Mouse (Mus musculus): Measurements from ENCODE around the gene Wdfy4. TPM values are rescaled to one million over a fixed set of nuclear protein-coding genes. Genes with fewer than 3 reads are reported as not detected.

Wdfy4 gene
- total RNA-seq, 2 experiments from 2014 or later = 1.6 to 4.5 TPM

DNA sequence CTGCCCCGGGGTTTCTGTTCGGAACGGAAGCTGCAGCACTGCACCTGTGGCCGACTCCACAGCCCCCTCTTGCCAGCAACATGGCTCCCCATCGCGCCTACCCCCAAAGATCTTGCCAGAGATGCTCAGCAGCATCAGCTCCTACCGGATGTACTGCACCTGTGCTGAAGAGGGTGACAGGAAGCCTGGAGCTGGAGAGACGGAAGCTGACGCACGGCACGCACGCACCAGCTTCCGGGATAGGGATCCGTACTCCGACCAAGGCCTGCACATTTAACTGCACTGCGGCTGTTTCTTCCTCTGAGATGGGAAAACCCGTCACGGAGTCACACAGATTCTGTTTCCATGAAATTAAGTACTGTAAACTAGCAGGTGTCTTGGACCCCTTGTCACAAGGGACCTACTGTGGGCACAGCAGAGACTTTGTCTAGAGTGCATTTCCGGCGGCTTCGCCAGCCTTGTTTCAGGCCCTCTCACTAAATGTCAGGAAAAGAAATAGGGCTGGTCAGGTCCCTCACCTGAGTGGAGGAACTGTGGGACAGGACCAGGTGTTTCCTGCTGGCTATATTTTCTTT, 4.6 kb upstream of the Wdfy4 start:
- DNase-seq = no peak

DNA sequence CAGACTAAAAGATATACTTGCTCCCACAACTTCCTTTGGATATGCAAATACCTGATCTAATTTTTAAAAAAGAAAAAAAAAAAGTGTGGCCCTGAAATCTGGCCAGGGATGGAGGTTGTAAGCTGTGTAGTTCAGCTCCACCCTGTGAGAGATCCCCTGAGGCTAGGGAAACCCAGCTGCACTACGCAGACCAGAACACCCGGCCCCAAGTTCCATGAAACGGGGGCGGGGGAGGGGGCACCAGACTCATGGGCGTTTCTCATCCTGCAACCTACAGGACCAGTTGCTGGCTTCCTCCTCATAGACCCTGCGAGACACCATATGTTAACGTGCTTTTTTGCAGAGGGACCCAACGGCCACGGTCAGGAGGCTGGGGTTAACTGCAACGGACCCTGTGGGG, 3.9 kb upstream of the Wdfy4 start:
- no peak for DNase-seq

DNA sequence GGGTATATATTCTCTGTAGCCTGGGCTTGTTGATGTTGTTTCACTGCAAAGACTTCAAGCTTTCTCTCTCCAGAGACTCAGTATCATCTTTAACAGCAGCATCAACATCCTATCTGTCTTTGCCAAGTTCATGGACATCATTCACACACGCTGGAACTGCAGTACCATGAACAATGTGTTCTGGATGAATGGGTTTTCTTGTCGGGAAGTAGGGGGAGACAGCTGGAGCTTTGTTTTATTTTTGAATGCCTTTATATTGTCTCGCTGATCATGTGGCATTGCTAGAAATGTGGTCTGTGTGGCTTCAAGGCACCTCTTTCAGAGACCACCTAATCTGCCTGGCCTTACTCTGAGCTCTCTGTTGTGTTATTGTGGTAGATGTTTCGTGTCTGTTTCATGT, 1.9 kb upstream of the Wdfy4 start:
- DNase-seq = no peak

DNA sequence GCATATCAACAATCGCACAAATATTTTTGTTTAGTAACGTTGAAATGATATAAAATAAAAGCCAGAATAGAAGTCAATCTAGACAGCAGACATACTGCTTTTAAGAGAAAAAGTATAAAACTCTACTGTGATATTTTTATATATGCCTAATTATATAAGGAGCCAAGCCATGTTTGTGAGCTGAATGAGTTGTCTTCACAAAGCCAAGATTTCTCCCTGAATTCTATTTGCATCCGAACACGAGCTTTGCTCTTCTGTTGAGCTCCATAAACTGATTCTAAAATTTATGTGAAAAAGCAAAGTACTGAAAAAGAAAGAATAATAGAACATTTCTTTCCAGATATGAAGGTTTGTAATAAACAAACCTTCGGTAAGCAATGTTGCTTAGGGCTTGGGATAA, 5.2 kb downstream of the Wdfy4 start:
- DNase-seq = no peak

DNA sequence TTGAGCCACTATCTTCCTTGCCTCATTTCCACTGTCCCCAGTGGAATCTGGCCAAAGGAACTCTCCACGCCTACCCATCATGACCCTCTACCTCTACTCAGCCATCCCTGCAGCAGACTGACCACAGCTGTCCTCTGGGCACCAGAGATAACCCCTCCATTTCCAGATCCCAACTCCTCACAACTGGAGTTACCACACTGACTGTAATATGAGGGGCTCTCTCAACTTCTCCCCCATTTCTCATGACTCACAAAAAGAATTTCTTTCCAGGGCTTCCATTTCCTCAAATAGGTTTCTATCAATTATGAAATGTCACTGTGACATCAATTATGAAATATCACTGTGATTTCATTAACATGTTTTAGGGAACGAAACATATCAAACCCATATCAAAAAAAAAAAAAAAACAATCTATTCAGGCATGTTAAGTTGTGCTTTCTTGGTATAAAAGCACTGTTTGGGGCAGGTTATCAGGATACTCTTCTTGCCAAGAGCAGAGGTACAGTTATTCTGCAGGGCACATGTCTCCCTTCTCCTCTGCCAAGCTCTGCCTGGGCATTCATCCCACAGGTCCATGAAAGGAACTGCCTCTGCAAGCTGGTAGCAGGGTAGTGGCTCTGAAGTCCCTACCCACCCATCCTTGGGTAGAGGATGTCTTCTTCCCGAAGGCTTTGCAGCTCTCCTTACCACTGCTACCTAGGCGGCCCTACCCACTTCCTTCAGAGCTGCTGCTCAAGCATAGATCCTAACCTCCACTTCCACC, 10.1 kb downstream of the Wdfy4 start:
- no peak for DNase-seq

DNA sequence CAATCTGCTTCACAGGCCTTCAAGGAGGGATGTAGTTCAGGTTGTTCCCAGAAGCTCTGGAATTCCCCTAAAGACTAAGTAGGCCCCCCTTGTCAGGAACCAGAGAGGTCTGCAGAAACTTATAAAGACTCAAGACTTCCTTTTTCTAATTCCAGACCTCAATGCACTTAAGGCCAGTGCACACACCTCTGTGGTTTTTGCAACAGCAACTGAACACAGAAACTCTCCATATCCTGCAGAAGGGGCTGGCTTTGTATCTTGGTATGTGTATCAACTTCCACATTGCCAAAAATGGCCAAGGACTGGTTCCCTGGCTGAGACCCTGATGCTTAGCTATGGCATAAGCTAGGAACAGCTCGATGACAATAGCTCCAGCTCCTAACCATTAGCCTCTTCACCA, 13.4 kb downstream of the Wdfy4 start:
- no peak for DNase-seq

DNA sequence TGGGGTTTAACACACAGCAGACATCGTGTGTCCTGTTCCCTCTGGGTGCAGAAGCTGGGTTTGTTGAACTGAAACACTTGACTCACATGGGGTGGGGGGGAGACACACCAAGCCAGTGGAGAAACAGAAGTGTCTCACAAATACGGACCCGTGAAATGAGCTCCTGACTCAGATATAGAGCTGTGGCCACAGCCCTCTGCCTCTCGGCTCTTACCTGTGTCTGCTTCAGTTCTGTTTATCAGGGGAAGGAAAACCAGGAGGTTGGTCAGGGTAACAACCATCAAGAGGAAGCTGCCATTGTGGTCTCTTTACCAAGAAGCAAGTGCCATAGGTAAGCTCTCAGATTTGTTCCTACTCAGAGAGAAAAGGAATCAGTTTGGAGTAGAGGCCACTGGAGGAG, 16.6 kb downstream of the Wdfy4 start:
- no peak for DNase-seq

DNA sequence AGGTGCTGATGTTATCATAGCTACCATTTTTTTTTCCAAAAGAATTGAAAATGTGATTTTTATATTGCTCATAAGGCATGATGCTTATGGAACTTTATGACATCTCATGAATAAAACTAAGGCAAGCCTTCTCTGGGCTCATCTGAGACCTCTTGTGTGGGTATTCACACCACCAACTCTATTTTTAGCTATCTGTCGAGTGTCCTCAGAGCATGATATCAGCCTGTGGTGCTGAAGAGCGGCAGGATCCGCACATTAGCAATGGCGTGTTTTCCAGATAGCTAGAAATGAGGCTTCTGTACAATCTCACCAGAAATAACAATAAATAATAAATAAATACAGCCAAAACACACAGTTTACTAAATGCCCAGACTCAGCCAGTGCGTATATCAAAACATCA, 23.1 kb downstream of the Wdfy4 start:
- no peak for DNase-seq

DNA sequence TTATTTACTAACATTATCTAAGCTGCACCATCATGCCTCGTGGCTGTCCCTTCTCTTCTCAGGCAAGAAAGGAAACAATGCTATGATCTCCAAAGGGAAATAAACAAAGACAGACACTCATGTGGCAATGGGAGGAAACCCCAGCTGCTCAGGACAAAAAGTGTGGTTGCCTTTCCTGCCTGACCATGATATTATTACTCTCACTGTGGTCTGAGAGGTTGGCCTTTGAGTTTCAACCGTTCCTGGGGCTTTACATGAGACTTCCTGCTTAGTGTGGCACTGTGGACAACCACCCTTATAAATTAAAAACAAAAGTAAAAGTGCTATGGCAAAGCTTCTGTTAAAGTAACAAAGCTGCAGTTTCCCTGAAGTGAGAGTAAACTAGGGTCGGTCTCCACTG, 27.0 kb downstream of the Wdfy4 start:
- no peak for DNase-seq

DNA sequence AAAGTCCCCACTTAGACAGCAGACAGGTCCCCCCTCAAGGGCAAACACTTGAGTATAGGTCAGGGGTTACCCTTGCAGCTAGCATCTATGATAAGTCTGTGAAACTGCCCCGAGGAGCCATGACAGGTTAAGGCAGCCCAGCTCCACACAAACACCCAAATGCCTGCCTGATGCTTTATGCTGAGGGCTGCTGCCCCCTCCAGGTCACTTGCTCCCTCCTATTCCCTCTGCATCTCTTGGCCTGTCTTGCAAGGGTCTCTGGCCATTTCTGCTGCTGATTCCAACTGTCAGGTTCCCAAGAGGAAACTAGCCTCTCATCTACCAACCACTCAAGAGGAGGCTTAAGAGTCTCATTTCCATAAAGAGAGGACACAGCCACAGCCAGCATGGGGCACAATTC, 32.4 kb downstream of the Wdfy4 start:
- DNase-seq = no peak

DNA sequence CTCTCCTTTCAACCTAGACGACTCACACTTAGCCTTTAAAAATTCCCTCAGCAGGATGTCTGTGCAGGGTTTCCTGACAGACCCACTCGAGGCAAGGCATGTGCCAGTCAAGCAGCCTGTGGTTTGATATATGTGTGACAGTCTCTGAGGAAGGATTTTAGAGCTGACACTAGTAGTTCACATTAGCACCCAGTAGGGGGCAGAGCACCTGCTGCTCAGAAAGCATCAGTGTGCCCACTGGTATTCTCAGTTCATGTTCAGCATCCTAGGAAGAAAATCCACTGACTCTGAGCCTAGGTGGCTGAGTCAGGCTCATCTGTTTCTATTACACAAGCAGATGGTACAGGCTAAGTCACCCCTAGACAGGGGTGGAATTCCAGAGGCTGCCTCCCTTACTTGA, 39.0 kb downstream of the Wdfy4 start:
- peak in 1 of 2 experiments; percentile 11 for DNase-seq

DNA sequence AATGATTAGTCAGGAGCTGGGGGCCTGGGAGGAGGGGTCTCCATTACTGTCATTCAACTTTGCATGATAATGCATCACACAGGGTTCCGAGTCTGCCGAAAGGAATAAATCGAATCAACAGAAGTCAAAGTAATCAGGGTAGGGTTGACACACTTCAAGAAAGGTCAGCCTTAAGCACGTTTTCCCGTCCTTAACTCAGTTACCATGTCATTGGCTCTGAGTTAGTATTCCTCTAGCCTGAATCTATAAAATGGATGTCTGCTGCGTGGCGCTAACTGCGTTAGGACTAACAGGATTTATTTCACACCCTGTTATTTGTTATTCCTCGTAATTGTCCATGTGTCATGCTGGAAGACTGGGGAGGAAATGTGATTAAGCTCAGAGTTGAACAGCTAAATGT, 48.5 kb downstream of the Wdfy4 start:
- DNase-seq = no peak

DNA sequence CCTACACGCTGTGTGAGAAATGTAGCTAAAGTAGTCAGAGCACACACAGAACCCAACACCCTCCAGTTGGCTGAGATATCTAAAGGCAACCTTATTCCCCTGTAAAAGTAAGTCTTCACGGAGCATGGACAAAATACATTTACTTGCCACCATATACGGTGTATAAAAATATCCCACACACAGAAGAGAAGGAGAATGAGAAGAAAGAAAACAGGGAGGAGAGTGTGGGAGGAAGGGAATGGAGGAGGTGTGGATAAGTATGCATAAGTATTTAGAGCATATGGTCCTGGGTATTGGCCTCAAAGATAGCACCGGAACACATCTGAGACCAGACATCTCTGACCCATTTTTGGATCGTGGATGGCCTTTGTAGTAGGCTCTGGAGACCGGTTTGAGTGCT, 50.1 kb downstream of the Wdfy4 start:
- no peak for DNase-seq

DNA sequence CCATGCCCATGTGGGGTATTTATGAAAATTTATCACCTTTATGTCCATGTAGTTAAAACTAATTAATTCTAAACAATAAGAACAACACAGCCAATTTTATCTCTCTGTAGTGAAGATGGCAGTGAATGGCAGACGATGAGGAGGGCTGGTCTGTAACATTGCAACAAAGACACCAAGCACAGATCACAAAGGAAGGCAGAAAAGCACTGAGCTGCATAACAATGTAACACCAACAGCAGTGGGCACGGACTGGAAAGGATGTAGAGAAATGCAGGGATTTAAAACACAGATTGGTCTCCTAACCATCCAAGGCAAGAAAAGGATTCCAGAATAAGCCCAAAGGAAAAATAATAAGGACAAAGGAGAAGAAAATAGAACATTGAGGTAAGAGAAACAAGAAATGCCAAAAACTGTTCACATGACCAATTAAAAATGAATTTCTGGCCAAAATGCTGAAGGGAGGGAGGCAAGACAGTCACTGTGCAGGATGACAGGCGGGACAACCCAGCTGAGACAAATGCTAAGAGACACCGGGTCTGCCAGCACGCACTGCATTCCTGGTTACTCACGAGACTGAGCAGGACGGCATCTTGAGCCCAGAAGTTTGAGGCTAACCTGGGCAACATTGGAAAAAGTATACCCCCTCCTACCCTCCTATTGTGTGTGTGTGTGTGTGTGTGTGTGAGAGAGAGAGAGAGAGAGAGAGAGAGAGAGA, 54.1 kb downstream of the Wdfy4 start:
- DNase-seq = no peak

DNA sequence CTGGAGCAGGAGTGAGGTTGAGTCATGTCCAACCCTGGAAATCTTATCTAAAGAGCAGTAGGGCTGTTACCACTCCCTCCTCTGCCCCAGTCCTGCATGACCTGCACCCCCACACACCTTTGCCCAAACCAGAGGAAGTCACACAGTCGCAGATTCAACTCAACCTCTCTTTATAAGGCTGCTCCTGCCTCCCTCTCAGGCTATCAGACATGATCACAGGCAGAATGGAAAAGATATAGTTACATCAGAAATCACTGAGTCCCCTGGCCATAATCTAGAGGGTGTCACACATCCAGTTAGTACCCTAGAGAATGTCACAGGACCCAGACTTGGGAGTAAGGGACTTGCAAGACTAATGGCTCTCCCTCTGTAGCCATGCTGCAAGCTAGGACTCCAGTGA, 68.7 kb downstream of the Wdfy4 start:
- DNase-seq = no peak

DNA sequence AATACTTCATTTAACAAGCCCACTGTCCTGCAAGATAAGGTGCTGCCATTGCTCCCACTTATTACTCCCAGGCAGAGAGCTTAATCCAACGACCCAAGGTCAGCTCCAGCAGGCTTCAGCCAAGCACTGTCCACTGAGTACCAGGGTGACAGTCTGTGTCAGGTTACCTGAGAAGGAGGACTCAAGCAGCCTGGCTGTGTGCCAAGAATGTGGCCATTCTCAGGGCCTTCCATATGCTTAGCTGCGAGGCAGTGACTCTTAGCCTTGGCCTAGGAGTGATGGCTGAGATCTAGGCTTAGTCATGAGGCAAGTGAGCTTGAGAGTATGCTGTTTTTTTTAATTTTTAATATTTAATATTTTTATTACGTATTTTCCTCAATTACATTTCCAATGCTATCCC, 80.5 kb downstream of the Wdfy4 start:
- DNase-seq = no peak

DNA sequence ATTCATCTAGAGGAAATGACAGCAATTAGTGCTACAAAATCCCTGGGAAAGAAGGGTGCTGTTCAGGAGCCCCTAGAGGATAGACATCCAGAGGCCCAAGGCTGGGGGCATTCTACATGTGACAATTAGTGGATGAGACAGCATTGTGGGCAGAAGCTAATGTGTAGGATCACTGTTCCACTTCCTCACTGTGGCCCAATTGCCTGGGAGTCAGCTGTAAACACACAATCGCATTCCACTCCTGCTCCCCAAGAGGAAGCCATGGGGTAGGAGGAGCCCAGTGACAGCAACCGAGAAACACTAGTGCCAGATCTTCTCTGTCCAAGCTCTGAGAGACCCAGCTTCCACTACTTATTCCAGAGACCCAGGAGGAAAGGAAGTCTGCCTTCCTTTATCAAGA, 83.7 kb downstream of the Wdfy4 start:
- no peak for DNase-seq

DNA sequence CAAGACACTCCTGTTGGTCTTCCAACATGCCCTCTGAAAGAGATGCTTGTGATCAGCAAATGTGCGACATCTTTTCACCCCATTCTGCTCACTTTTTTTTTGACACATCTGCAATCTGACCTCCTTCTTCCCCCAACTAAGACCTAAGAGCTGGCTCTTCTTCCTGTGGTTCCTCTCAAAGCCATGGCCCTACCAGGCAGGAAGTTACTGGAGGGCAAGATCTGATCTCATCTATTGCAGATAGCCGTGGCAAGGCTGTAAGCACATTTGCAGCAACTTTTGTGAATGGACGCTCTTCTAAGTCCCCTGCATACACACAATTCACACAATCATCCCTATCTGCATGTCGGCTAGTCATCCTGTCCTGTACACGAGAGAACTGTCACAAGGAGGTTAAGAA, 85.4 kb downstream of the Wdfy4 start:
- no peak for DNase-seq

DNA sequence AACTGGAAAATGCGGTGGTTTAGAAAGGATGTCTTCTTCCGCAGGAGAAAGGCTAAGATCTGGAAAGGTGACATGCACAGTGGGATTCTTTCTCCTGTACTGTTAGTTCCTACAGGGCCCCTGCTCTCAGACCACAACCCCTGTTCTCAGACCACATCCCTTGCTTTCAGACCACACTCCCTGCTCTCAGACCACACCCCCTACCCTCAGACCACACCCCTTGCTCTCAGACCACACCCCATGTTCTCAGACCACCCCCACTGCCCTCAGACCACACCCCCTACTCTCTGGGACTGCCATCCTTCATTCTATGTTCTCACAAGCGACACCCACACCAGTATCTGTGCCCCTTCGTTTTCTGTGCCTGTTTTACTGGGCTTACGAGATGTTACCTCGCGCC, 86.2 kb downstream of the Wdfy4 start:
- DNase-seq = no peak

DNA sequence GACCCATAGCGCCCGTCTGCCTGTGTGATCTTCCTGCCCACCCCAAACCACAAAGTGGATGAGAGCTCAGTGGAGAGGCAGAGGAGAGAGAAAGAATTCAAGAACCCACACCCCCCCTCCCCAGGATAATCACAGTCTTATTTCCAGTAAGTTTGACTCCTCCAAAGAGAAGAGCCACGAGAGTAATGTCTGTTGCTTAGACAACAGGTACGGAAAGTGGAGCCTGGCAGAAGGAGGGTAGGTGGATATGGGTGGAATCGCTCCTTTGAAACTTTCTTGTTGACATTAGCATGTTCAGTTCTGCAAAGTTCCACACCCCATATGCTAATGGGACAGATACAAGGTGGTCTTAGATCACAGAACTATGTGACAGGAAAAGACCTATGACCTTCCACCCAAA, 88.8 kb downstream of the Wdfy4 start:
- DNase-seq = no peak

DNA sequence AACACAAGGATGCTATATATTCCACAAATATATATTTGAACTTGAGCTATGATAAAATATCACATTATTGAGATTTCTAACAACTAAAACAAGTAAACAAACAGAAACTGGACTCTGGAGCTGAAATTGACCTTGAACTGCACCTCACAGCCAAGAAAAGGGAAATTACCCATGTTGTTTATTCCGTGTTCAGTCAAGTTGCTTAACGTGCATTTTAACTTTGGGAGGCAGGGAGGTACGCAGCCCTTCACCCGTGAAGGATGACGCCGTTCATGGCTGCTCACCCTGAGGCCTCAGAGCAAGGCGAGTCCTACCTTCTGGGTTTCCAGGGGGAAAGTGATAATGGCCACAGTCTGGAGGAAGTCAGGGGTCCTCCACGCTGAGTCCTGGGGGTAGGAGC, 102.0 kb downstream of the Wdfy4 start:
- no peak for DNase-seq

DNA sequence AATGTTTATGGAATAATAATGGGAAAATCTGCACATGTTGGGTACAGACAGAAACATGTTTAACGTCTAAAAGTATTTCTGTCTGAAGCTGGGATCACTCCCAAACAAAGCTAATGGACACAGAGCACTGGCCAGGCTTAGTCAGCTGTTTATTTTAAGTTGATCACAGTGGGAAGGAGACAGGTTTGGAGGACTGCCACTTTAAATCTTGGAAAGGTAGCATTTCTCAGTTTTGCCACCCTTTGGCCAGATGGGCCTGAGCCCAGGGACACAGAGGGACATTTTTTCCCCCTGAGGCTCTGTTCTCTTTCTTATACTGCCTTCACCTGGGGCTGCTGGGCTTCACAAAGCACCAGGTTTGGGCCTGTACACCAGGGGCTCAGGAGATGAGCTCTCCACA, 103.0 kb downstream of the Wdfy4 start:
- peak in 1 of 2 experiments; percentile 3 for DNase-seq

DNA sequence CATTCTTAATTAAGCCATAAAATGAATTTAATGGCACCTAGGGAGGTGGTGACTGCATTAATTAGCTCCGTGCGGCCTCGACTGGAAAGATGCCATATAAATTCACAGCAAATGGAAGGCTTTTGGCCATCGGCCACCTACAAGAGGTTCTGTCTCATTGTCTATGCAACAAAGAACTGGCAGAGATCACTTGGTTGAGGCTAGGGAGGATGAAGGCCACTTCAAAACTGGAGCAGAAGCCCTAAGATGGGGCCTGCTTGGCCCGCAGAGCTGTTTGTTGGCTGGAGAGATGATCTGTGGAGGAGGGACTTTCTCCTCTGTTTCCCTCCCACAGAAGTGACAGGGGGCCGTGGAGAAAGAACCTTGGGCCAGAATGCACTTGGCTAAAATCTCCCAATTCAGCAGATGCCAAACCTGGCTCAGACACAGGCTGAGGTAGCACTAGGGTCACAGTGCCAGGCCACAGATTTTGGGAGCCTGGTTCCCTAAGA, 103.9 kb downstream of the Wdfy4 start:
- no peak for DNase-seq

DNA sequence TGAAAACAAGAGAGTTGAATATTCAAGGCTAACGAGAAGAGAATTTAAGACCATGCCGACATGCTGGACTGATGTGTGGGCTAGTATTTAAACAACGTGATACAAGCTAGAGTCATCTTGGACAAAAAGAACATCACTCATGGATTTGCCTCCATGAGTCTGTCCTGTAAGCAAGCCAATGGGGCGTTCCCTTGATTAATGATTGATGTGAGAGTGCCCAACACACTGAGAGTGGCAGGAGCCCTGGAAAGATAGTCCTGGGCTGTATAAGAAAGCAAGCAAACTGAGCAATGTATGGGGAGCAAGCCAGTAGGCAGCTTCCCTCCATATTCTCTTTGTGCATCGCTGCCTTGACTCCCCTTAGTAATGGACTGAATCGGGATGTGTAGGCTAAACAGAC, 106.7 kb downstream of the Wdfy4 start:
- no peak for DNase-seq
